ENCODE assay signal across 23 mouse cellular contexts in genomic region chr9:109124164-109124563, GRCm38 (mm10). TPM values are rescaled to one million over a fixed set of nuclear protein-coding genes. Genes with fewer than 3 reads are reported as not detected.
"Had no signal": no experiment of that assay in that cellular context is flagged by ENCODE, and none has a peak within 500 bp of the region (broad histone marks: within the 10 kb centered on the region; RNA-seq: fewer than 3 reads in every experiment).

No protein-coding gene starts in this region.

- H3K4me2 ChIP-seq: limb, embryonic 13.5 days; midbrain, embryonic 11.5 days; midbrain, embryonic 15.5 days had no signal

- H3K4me3 ChIP-seq: limb, embryonic 13.5 days; megakaryocyte, embryonic 14.5 days; midbrain, embryonic 15.5 days had no signal

- H3K9me3 ChIP-seq: limb, embryonic 13.5 days; megakaryocyte, embryonic 14.5 days; midbrain, embryonic 15.5 days had no signal

- H3K9ac ChIP-seq: limb, embryonic 13.5 days; liver, embryonic 14.5 days; midbrain, embryonic 15.5 days had no signal

- H3K27ac ChIP-seq: limb, embryonic 13.5 days; liver, embryonic 14.5 days; midbrain, embryonic 15.5 days had no signal

- ATAC-seq: midbrain, embryonic 15.5 days had no signal

- DNase-seq: kidney, adult 11 months; kidney, postnatal 10 days; left cerebral cortex, postnatal 4 days; lung, adult 18-20 months; lung, postnatal 36 days; right cerebral cortex, postnatal 14 days; thymus, postnatal 14 days had no signal

- H3K4me1 ChIP-seq: midbrain, embryonic 15.5 days had no signal

- H3K27me3 ChIP-seq: limb, embryonic 13.5 days; midbrain, embryonic 15.5 days had no signal

RNA-seq across cellular contexts. Expression of gene Fbxw21, which starts 37.7 kb away (rescaled TPM):
- total RNA-seq: layer of hippocampus, adult 8-10 months; layer of hippocampus, postnatal 14 days; left cerebral cortex, adult 18-20 months; left cerebral cortex, postnatal 10 days; left cerebral cortex, postnatal 4 days; liver, adult 2 months had no signal
- polyA plus RNA-seq: kidney, embryonic 14.5 days; large intestine, adult 2 months; limb, embryonic 13.5 days; liver, adult 2 months; liver, embryonic 14.5 days; lung, embryonic 16.5 days; midbrain, embryonic 11.5 days; midbrain, embryonic 15.5 days; neural tube, embryonic 14.5 days; spleen, adult 2 months; stomach, embryonic 16.5 days had no signal
